Comparison of ENCODE assay signal across 8 mouse cellular contexts in the genomic region with DNA sequence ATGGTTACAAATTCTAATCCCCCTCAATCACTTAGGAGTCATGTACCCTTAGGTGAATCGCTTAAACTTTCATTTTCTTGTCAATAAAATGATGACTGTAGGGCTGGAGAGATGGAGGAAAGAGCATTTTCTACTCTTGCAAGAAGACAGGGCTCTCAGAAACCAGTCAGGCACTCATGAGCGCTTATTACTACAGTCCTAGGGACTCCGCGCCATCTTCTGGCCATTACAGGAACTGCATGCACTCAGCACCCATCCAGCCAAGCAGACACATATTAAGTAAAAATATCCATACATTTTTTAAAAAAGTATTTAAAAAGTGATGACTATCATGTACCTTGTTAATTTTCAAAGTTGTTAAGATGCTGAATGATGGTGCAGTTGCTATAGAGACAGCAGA. TPM values are rescaled to one million over a fixed set of nuclear protein-coding genes. Genes with fewer than 3 reads are reported as not detected.
DNase-seq lines count a peak whose midpoint lies in the region; ATAC-seq and TF ChIP-seq lines count a peak whose summit lies in the region.

No protein-coding gene starts in this region.

- in situ Hi-C loops in ES-E14 (cut with MboI; ENCODE audit: low sequenced_read_pairs in 2 of 2, unreplicated experiment in 2 of 2) = loop anchor here in 1 of 2 experiments (5.0 kb wide), 1 partner anchor 74 kb away; no protein-coding TSS in a partner anchor

- whole genome bisulfite sequencing in forebrain, embryonic 12.5 days = 3% methylated on average over 4 of the region's 4 CpGs

- H3K4me1 ChIP-seq in ES-E14 (ENCODE audit: control insufficient read depth in 2 of 2, insufficient read depth in 2 of 2, low read length in 2 of 2, poor library complexity in 1 of 2) = 0 out of 4 replicates have a peak, but pooled peaks cover 0 to 2% of the 10 kb centered on the region in 2 experiments
- H3K4me1 ChIP-seq in forebrain, embryonic 12.5 days = no peaks in the 10 kb centered on the region

- H3K36me3 ChIP-seq in ES-E14 (ENCODE audit: control insufficient read depth, insufficient read depth, low read length, poor library complexity, severe bottlenecking) = peaks cover 2% of the 10 kb centered on the region; the same call in 1 of the 2 replicates
- no peaks in the 10 kb centered on the region for H3K36me3 ChIP-seq in forebrain, embryonic 12.5 days (replicated peaks)

- H3K27ac ChIP-seq in ES-E14 (ENCODE audit: insufficient read depth, low read depth, low read length, poor library complexity, severe bottlenecking) = no peak overlapping the region
- H3K27ac ChIP-seq in forebrain, embryonic 12.5 days = no peak overlapping the region

- no peaks in the 10 kb centered on the region for H3K27me3 ChIP-seq in forebrain, embryonic 12.5 days

- peak; percentile 56 for DNase-seq in ES-E14 (ENCODE audit: low read depth, low spot score)
- DNase-seq in brain, embryonic 18.5 days (ENCODE audit: low read depth, low spot score) = peak; percentile 59
- peak; percentile 89 for DNase-seq in heart, postnatal 4 days
- DNase-seq in layer of hippocampus, postnatal 25 days (ENCODE audit: extremely low spot score in 1 of 2, low spot score in 1 of 2) = peak; percentile 83 to 95
- DNase-seq in lung, postnatal 25 days (ENCODE audit: low spot score) = peak; percentile 84
- DNase-seq in retina, postnatal 1 day = peak; percentile 80
- DNase-seq in thymus, postnatal 36 days = peak; percentile 66 to 73

- no peak overlapping the region for H3K9ac ChIP-seq in ES-E14 (ENCODE audit: insufficient read depth, low read depth, low read length, poor library complexity, severe bottlenecking)
- H3K9ac ChIP-seq in forebrain, embryonic 12.5 days = no peak overlapping the region

- H3K4me2 ChIP-seq in forebrain, embryonic 12.5 days = no peak overlapping the region

- 0 out of 2 replicates have a peak, but pooled peaks have one; percentile 33 for ATAC-seq in forebrain, embryonic 12.5 days (ENCODE audit: low FRiP score)

- no peaks in the 10 kb centered on the region for H3K9me3 ChIP-seq in ES-E14 (ENCODE audit: control insufficient read depth, insufficient read depth, low read depth, low read length)
- H3K9me3 ChIP-seq in forebrain, embryonic 12.5 days = no peaks in the 10 kb centered on the region

- no peak overlapping the region for H3K4me3 ChIP-seq in ES-E14 (ENCODE audit: insufficient read depth in 1 of 2, low read depth in 1 of 2, low read length in 2 of 2, poor library complexity in 1 of 2, severe bottlenecking in 1 of 2)
- H3K4me3 ChIP-seq in forebrain, embryonic 12.5 days (replicated peaks) = no peak overlapping the region

TF ChIP-seq in ES-E14, 5 proteins besides CTCF, POLR2A, EP300 and RAD21:
- TF ChIP-seq CHD2 (IDR thresholded peaks at IDR 0.05; ENCODE audit: low read depth, low read length) (no peak), ZC3H11A (IDR thresholded peaks at IDR 0.05; ENCODE audit: borderline replicate concordance, low read depth, low read length) (peak; percentile 80; the same call in 1 of the 2 replicates), HCFC1 (IDR thresholded peaks at IDR 0.05; ENCODE audit: borderline replicate concordance, insufficient read depth, low read length) (no peak)

RNA-seq across cellular contexts. Expression of a gene that starts 33.0 kb away (rescaled TPM):
- 2.4 and 5.3 TPM in 2 replicates for total RNA-seq in ES-E14 (2012; rRNA removed)
- polyA plus RNA-seq in forebrain, embryonic 12.5 days (2016; fragmentation: Nextera tagmentation; extraction: Ambion mirVana) = 0.94 and 1.2 TPM in 2 replicates
- total RNA-seq in heart, postnatal 4 days (2021) = 10 to 100 TPM; 23.8 to 30.3 TPM
- 10 to 100 TPM; 20.7 to 27.0 TPM for total RNA-seq in layer of hippocampus, postnatal 25 days (2021)

RNA-seq across cellular contexts. Expression of a gene that starts 43.2 kb away (rescaled TPM):
- 20.8 and 25.0 TPM in 2 replicates for total RNA-seq in ES-E14 (2012; rRNA removed)
- 25.8 and 29.1 TPM in 2 replicates for polyA plus RNA-seq in forebrain, embryonic 12.5 days (2016; fragmentation: Nextera tagmentation; extraction: Ambion mirVana)
- 10 to 100 TPM; 51.9 to 57.6 TPM for total RNA-seq in heart, postnatal 4 days (2021)
- 10 to 100 TPM; 74.9 to 81.6 TPM for total RNA-seq in layer of hippocampus, postnatal 25 days (2021)
